Mouse (Mus musculus) forebrain, embryonic 12.5 days (tissue): ENCODE data around the gene Dnm2. TPM values are rescaled to one million over a fixed set of nuclear protein-coding genes. Genes with fewer than 3 reads are reported as not detected.
A peak's percentile ranks its signal among the peaks of the same experiment; 100 is the strongest.

Experiments used
- ATAC-seq: fragments of 200-750 bp; cut with Nextera tagmentation; 2 replicates; pipeline ENCODE4 v1.8.0; 2017; ENCODE audit warnings: moderate TSS enrichment; ENCODE audit not compliant: low FRiP score
- H3K27ac ChIP-seq: fragments of 300-500 bp; sonication (generic); 2 replicates; pipeline ENCODE4 v1.5.1; 2016; ENCODE audit warnings: mild to moderate bottlenecking
- H3K27me3 ChIP-seq: fragments of 300-500 bp; sonication (generic); 2 replicates; pipeline ENCODE4 v1.6.1; 2016; ENCODE audit warnings: mild to moderate bottlenecking
- H3K36me3 ChIP-seq: fragments of 300-500 bp; sonication (generic); replicated peaks from 2 replicates; pipeline ENCODE4 v1.6.1; 2016; ENCODE audit warnings: mild to moderate bottlenecking
- H3K4me1 ChIP-seq: fragments of 300-500 bp; sonication (generic); 2 replicates; pipeline ENCODE4 v1.6.1; 2016
- H3K4me2 ChIP-seq: fragments of 300-500 bp; sonication (generic); 2 replicates; pipeline ENCODE4 v1.6.1; 2016; ENCODE audit warnings: mild to moderate bottlenecking, moderate library complexity
- H3K4me3 ChIP-seq: fragments of 300-500 bp; sonication (generic); replicated peaks from 2 replicates; pipeline ENCODE4 v1.5.1; 2016; ENCODE audit warnings: mild to moderate bottlenecking
- H3K9ac ChIP-seq: fragments of 300-500 bp; sonication (generic); 2 replicates; pipeline ENCODE4 v1.6.1; 2016; ENCODE audit warnings: mild to moderate bottlenecking
- H3K9me3 ChIP-seq: fragments of 300-500 bp; sonication (generic); 2 replicates; pipeline ENCODE4 v1.6.1; 2016
- WGBS: fragments of 180-500 bp; shearing (Covaris S2); methylation state at CpG from one replicate; pipeline ENCODE4 v1.1.7; 2016; 5-methylcytosine and 5-hydroxymethylcytosine counted together
- polyA plus RNA-seq: library from polyadenylated mRNA; unstranded; fragments of >200 nt; fragmentation: Nextera tagmentation; extraction: Ambion mirVana; gene quantifications from 2 replicates; pipeline ENCODE4 v1.2.1, GENCODE M21; 2016

Dnm2 gene
- polyA plus RNA-seq, 1 experiment from 2014 or later = 73.8 TPM

DNA sequence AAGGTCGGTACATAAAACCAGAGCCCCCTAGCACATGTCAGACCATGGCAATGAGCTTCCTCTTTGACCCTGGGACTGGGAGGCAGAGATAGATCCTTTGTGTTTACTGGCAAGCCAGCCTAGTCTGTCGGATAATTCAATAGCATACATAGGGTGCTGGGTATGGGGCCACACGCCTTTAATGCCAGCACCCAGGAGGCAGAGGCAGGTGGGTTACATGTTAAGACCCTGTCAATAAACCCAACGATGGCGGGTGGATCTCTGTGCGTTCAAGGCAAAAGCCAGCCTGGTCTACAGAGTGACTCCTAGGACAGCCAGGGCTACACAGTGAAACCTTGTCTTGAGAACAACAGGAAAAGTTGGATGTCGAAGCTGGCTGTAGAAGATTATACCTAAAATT lies 16.1 kb upstream of the Dnm2 start:
- Histone ChIP-seq H3K4me2 (no peak overlapping the region), H3K9ac (no peak overlapping the region), H3K4me1 (peaks cover 13% of the 10 kb centered on the region), H3K4me3 (no peak overlapping the region), H3K27ac (no peak overlapping the region), H3K36me3 (peaks cover 38% of the 10 kb centered on the region), H3K27me3 (no peaks in the 10 kb centered on the region), H3K9me3 (no peaks in the 10 kb centered on the region)
- ATAC-seq = no peak
- 77% methylated on average over 7 of the region's 7 CpGs for whole genome bisulfite sequencing

DNA sequence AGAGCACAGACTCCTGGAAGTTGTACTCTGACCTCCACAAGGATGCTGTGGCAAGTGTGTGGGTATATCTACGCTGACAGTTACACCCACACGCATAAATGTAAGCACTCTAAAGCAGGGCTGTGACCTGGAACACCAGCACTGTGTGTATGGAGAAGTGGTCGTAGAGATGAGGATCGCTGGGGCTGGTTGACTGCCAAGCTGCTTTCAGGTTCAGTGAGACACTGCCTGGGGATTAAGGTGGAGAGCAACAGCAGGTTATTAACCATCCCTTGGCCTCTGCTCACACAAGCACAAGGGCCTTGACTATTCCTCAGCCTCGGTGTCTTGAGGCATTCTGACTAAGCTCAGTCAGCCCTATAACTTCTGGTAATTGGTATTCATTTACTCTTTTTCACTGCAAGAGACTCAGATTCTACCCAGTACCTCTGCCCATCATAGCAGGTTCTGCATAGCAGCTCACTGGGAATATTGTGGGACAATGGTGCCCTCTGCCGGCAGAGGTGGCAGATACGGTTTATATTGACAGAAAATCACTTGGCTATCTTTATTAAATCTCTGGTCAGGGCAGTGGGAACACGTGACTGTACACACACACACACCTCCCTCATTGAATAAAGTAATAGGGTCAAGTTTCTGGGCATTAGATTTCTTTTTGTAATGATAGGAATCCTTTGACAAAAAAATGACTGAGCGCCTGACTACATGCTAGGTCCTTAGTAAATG lies 15.0 kb upstream of the Dnm2 start:
- Histone ChIP-seq H3K9ac (no peak overlapping the region), H3K9me3 (no peaks in the 10 kb centered on the region), H3K4me3 (no peak overlapping the region), H3K4me2 (no peak overlapping the region), H3K27ac (peak overlapping the region; percentile 42), H3K4me1 (peaks cover 13% of the 10 kb centered on the region), H3K36me3 (peaks cover 36% of the 10 kb centered on the region), H3K27me3 (no peaks in the 10 kb centered on the region)
- 36% methylated on average over 9 of the region's 9 CpGs for WGBS
- ATAC-seq = no peak; the same call in 1 of the 2 replicates

DNA sequence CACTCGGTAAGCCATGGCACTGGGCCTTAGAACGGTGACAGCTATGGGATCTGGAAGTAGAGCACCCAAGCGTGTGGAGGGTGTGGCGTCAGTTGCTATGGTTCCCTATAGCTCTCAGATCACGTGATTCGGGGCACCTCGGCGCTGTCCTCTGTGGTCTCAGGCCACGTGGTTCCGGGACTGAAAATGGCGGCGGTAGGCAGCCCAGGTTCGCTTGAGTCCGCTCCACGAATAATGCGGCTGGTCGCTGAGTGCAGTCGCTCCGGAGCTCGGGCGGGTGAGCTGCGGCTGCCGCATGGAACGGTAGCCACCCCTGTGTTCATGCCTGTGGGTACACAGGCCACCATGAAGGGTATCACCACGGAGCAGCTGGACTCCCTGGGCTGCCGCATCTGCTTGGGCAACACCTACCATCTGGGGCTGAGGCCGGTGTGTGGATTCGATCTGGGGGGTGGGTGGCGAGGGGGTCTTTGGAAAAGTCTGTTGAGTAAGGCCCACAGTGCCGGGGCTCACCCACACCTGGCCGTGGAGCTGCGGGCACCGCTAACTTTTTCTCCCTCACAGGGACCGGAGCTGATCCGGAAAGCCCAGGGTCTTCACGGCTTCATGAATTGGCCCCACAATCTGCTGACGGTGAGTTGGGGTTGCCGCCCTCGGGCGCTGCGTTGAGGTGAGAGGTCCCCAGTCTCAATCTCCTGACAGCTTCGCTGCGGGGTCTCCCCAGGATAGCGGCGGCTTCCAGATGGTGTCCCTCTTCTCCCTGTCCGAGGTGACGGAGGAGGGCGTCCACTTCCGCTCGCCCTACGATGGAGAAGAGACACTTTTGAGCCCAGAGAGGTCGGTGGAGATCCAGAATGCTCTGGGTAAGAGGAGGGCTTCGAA lies 12.8 kb upstream of the Dnm2 start, which contains the start of gene Qtrt1:
Gene Qtrt1 (plus strand): TSS at position 169 of the 882 bp plus-strand sequence.
- Histone ChIP-seq H3K9me3 (no peaks in the 10 kb centered on the region), H3K27ac (peak within 1 kb of the TSS; percentile 77; the same call in 1 of the 2 replicates), H3K4me1 (peaks cover 13% of the 10 kb centered on the region), H3K27me3 (no peaks in the 10 kb centered on the region), H3K4me3 (peak within 1 kb of the TSS; percentile 82), H3K4me2 (peak within 1 kb of the TSS; percentile 81), H3K36me3 (peaks cover 32% of the 10 kb centered on the region), H3K9ac (peak within 1 kb of the TSS; percentile 74)
- peak; percentile 97 for ATAC-seq
- 2% methylated on average over 53 of the region's 53 CpGs for WGBS

GRCm38 (mm10) chr9:21417866-21418265 lies 6.8 kb upstream of the Dnm2 start:
- 94% methylated on average over 2 of the region's 2 CpGs for WGBS
- Histone ChIP-seq H3K4me3 (no peak overlapping the region), H3K9ac (no peak overlapping the region), H3K36me3 (peaks cover 75% of the 10 kb centered on the region), H3K27me3 (no peaks in the 10 kb centered on the region), H3K4me1 (no peaks in the 10 kb centered on the region), H3K9me3 (no peaks in the 10 kb centered on the region), H3K4me2 (no peak overlapping the region), H3K27ac (no peak overlapping the region)
- no peak for ATAC-seq

DNA sequence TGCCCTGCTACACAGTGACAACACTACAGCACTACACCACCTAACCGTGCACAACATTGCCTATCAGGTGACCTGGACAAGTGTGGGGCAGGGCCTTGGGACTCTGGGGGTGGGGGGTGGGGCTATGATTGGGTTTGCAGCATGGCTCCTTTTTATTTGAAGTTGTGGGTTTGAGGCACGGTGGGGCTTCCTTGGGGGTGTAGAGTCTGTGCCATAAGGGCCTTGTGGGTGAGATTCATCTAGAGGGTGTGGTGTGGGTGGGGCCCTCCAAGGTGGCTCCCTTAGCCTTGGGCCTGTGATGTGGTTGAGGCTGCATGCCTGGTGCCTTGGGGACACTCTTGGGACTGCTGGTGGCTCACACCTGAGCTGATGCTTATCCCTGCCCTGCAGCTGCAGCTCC lies 5.1 kb upstream of the Dnm2 start:
- WGBS = 100% methylated on average over 2 of the region's 2 CpGs
- no peaks in the 10 kb centered on the region for H3K9me3 ChIP-seq
- peaks cover 67% of the 10 kb centered on the region for H3K36me3 ChIP-seq
- H3K4me3 ChIP-seq = no peak overlapping the region
- no peak overlapping the region for H3K27ac ChIP-seq
- ATAC-seq = no peak
- H3K9ac ChIP-seq = no peak overlapping the region
- H3K4me1 ChIP-seq = peaks cover 4% of the 10 kb centered on the region; the same call in 1 of the 2 replicates
- H3K27me3 ChIP-seq = no peaks in the 10 kb centered on the region
- no peak overlapping the region for H3K4me2 ChIP-seq

DNA sequence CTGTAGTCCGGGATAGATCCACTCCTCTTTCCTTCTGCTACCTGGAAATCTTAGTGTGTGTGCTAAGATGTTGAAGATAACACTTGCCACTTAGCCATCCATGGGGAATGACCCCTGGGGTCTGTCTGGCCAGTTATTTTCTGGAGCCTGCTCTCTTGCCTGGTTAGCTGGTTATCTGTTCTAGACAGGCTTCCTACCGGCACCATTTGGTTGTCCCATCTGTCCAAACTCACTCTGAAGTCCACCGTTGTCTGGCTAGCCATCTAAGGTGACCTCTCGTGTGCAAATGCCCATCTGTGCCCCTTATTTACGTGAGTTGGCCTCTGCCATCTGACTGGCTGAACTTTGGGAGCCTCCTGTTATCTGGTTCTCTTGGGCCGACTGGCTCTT lies 843 bp downstream of the Dnm2 start:
- H3K9me3 ChIP-seq = no peaks in the 10 kb centered on the region
- H3K36me3 ChIP-seq = peaks cover 17% of the 10 kb centered on the region
- peak overlapping the region; percentile 93 for H3K4me2 ChIP-seq
- peaks cover 32% of the 10 kb centered on the region for H3K4me1 ChIP-seq
- WGBS = 13% methylated on average over 6 of the region's 6 CpGs
- H3K27ac ChIP-seq = peak overlapping the region; percentile 80; the same call in 1 of the 2 replicates
- H3K9ac ChIP-seq = peak overlapping the region; percentile 89
- no peak for ATAC-seq
- peak overlapping the region; percentile 95 for H3K4me3 ChIP-seq
- no peaks in the 10 kb centered on the region for H3K27me3 ChIP-seq

- Histone ChIP-seq H3K27ac (no peak overlapping the region), H3K4me3 (peak overlapping the region; percentile 95), H3K9ac (peak overlapping the region; percentile 89), H3K4me2 (peak overlapping the region; percentile 93), H3K4me1 (peaks cover 36% of the 10 kb centered on the region), H3K9me3 (no peaks in the 10 kb centered on the region), H3K27me3 (no peaks in the 10 kb centered on the region), H3K36me3 (peaks cover 12% of the 10 kb centered on the region)
- ATAC-seq = no peak
- WGBS = 21% methylated on average over 1 of the region's 1 CpGs
Observed at GRCm38 (mm10) chr9:21426013-21426412, 1.3 kb downstream of the Dnm2 start.

- no peak for ATAC-seq
- H3K4me2 ChIP-seq = peak overlapping the region; percentile 93
- H3K4me3 ChIP-seq = no peak overlapping the region
- H3K27ac ChIP-seq = no peak overlapping the region
- WGBS = 89% methylated on average over 2 of the region's 2 CpGs
- H3K9ac ChIP-seq = no peak overlapping the region
- H3K27me3 ChIP-seq = no peaks in the 10 kb centered on the region
- no peaks in the 10 kb centered on the region for H3K9me3 ChIP-seq
- H3K36me3 ChIP-seq = peaks cover 7% of the 10 kb centered on the region; the same call in 1 of the 2 replicates
- peaks cover 42% of the 10 kb centered on the region for H3K4me1 ChIP-seq
Observed at GRCm38 (mm10) chr9:21426525-21426924, 1.8 kb downstream of the Dnm2 start.

DNA sequence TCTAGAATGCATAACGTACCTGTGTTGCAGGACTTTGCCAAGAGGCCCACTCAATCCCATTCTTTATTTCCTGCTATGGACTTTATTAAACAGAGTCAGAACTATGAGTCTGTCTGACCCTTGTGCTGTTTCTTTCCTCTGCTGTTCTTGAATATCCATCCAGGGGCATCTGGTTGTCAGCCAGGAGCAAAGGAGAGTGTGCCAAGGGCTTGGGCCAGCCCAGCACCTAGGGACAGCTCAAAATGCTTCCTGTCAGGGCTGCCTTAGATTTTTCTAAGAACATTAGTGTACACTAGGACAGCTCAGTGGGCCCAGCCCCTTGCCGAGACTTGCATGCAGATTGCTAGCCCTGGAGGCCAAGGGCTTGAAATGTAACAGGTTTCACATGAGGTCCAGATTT lies 3.1 kb downstream of the Dnm2 start:
- Histone ChIP-seq H3K9me3 (no peaks in the 10 kb centered on the region), H3K4me1 (peaks cover 46% of the 10 kb centered on the region), H3K9ac (no peak overlapping the region), H3K4me3 (no peak overlapping the region), H3K36me3 (no peaks in the 10 kb centered on the region), H3K27me3 (no peaks in the 10 kb centered on the region), H3K4me2 (no peak overlapping the region), H3K27ac (no peak overlapping the region)
- whole genome bisulfite sequencing = 90% methylated on average over 2 of the region's 2 CpGs
- ATAC-seq = no peak

DNA sequence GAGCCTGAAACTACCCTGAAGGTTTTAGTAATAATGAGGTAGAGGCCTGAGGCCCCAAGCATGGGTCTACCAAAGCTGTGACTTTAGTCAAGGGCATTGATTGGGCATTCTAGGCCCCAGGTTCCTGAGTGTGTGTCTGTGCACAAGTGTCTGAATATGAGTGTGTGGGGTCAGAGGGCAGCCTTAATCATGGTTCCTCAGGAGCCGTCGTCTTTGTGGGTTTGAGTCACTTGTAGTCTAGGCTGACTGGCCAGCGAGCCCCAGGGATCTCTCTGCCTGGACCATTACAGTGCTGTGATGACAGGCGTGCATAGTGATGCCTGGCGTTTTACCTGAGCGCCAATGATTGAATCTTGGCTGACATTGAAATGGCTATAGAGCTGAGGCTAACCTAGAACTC lies 3.5 kb downstream of the Dnm2 start:
- Histone ChIP-seq H3K4me1 (peaks cover 46% of the 10 kb centered on the region), H3K4me2 (no peak overlapping the region), H3K4me3 (no peak overlapping the region), H3K9me3 (no peaks in the 10 kb centered on the region), H3K9ac (no peak overlapping the region), H3K27me3 (no peaks in the 10 kb centered on the region), H3K27ac (no peak overlapping the region), H3K36me3 (no peaks in the 10 kb centered on the region)
- ATAC-seq = no peak
- 88% methylated on average over 6 of the region's 6 CpGs for whole genome bisulfite sequencing

DNA sequence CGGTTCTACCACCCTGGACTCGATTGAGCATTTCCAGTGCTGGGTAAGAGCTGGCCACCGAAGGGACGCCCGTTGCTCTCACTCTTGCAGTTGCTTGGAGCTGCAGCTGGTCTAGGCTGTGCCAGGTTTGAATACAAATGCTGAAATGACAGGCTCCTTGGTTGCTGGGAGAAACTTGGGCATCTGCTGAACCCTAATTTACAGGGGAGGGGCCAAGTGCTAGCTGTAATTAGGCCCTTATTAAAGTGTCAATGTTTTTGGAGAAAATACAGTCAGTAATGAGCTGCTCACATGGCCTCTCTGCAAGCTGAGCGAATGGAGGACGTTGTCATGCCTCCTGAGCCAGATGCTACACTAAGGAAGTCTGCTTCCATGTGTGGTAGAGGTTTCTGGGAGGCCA lies 6.0 kb downstream of the Dnm2 start:
- H3K36me3 ChIP-seq = no peaks in the 10 kb centered on the region
- H3K4me3 ChIP-seq = no peak overlapping the region
- H3K27ac ChIP-seq = peak overlapping the region; percentile 57; the same call in 1 of the 2 replicates
- peaks cover 38% of the 10 kb centered on the region for H3K4me1 ChIP-seq
- ATAC-seq = peak; percentile 76; the same call in 1 of the 2 replicates
- WGBS = 58% methylated on average over 7 of the region's 7 CpGs
- H3K9ac ChIP-seq = no peak overlapping the region
- no peaks in the 10 kb centered on the region for H3K27me3 ChIP-seq
- H3K9me3 ChIP-seq = no peaks in the 10 kb centered on the region
- peak overlapping the region; percentile 3; the same call in 1 of the 2 replicates for H3K4me2 ChIP-seq

DNA sequence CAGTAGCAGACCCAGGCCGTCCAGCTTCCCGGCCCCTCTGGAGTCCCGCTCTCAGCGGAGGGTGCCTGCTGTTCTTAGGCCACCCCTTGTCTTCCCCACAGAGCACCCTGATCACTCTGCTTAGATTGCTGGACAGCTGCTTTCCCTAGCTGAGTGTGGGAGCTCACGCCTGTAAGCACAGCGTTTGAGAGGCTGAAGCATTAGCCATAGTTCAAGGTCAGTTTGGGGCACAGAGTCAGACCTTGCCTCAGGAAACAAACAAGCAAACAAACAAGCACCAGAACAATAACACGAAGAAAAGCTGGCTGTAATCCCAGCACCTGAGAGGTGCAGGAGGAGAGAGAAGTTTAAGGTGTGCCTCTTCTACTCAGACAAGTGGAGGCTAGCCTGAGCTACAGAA lies 7.4 kb downstream of the Dnm2 start:
- peaks cover 26% of the 10 kb centered on the region for H3K4me1 ChIP-seq
- H3K36me3 ChIP-seq = no peaks in the 10 kb centered on the region
- no peak overlapping the region for H3K27ac ChIP-seq
- H3K4me2 ChIP-seq = no peak overlapping the region
- 86% methylated on average over 7 of the region's 7 CpGs for WGBS
- no peak overlapping the region for H3K9ac ChIP-seq
- no peak for ATAC-seq
- H3K27me3 ChIP-seq = no peaks in the 10 kb centered on the region
- no peaks in the 10 kb centered on the region for H3K9me3 ChIP-seq
- no peak overlapping the region for H3K4me3 ChIP-seq
